Mouse (Mus musculus) CH12.LX (cell line): ENCODE results near the gene Ebi3.

Experiments used
- BHLHE40 ChIP-seq: IDR thresholded peaks from 2 replicates; pipeline ENCODE4 v1.6.1; 2011; ENCODE audit warnings: mild to moderate bottlenecking, low read depth, low read length, improper control_type of control experiment
- CTCF ChIP-seq, 2 experiments: IDR thresholded peaks in 1 of 2; conservative IDR thresholded peaks in 1 of 2; 2 replicates each; pipeline ENCODE4 v1.5.1; 2011 to 2012; ENCODE audit warnings: low read depth in 2 of 2, low read length in 2 of 2, improper control_type of control experiment in 1 of 2, inconsistent platforms in 1 of 2, mild to moderate bottlenecking in 1 of 2, moderate library complexity in 1 of 2
- EP300 ChIP-seq: IDR thresholded peaks from 2 replicates; pipeline ENCODE4 v1.6.1; 2011; ENCODE audit warnings: low read length, improper control_type of control experiment
- JUN ChIP-seq: IDR thresholded peaks from 2 replicates; pipeline ENCODE4 v1.6.1; 2011; ENCODE audit warnings: low read depth, mild to moderate bottlenecking, low read length, improper control_type of control experiment, moderate library complexity; ENCODE audit not compliant: insufficient read depth
- MAZ ChIP-seq: IDR thresholded peaks from 2 replicates; pipeline ENCODE4 v1.6.1; 2012; ENCODE audit warnings: low read depth, mild to moderate bottlenecking, inconsistent platforms, low read length, improper control_type of control experiment, moderate library complexity
- MEF2A ChIP-seq: IDR thresholded peaks from 2 replicates; pipeline ENCODE4 v1.6.1; 2014; ENCODE audit warnings: low read depth, mild to moderate bottlenecking, inconsistent platforms, low read length, improper control_type of control experiment, borderline replicate concordance
- MXI1 ChIP-seq: IDR thresholded peaks from 2 replicates; pipeline ENCODE4 v1.6.1; 2011; ENCODE audit warnings: mild to moderate bottlenecking, low read depth, low read length, improper control_type of control experiment
- POLR2AphosphoS2 ChIP-seq: IDR thresholded peaks from 2 replicates; pipeline ENCODE4 v1.6.1; 2011; ENCODE audit warnings: low read depth, low read length, improper control_type of control experiment
- TCF12 ChIP-seq: IDR thresholded peaks from 2 replicates; pipeline ENCODE4 v1.6.1; 2014; ENCODE audit warnings: low read depth, mild to moderate bottlenecking, inconsistent platforms, low read length, improper control_type of control experiment
- USF1 ChIP-seq: IDR thresholded peaks from 2 replicates; pipeline ENCODE4 v1.6.1; 2014; ENCODE audit warnings: low read depth, mild to moderate bottlenecking, inconsistent platforms, low read length, improper control_type of control experiment
- ZNF384 ChIP-seq: IDR thresholded peaks from 2 replicates; pipeline ENCODE4 v1.6.1; 2012; ENCODE audit warnings: low read depth, low read length, improper control_type of control experiment, inconsistent platforms

GRCm38 (mm10) chr17:55904131-55904530, 48.3 kb upstream of the Ebi3 start:
- TF ChIP-seq BHLHE40 (no peak), MAZ (no peak), TCF12 (no peak), JUN (no peak), CTCF (conservative IDR thresholded peaks at IDR 0.05 in 1 of 2, IDR thresholded peaks at IDR 0.05 in 1 of 2; ENCODE audit: low read depth in 2 of 2, low read length in 2 of 2) (no peak), POLR2AphosphoS2 (no peak), USF1 (no peak), MXI1 (no peak), ZNF384 (no peak), MEF2A (no peak), EP300 (no peak)
